Mouse (Mus musculus): ENCODE results near the gene 4930467E23Rik.
"Not testable (repeated sequence)": the region's sequence is repeated elsewhere in the genome, so short reads cannot be mapped to it uniquely, and the experiment has no call there.

Gene 4930467E23Rik

DNA sequence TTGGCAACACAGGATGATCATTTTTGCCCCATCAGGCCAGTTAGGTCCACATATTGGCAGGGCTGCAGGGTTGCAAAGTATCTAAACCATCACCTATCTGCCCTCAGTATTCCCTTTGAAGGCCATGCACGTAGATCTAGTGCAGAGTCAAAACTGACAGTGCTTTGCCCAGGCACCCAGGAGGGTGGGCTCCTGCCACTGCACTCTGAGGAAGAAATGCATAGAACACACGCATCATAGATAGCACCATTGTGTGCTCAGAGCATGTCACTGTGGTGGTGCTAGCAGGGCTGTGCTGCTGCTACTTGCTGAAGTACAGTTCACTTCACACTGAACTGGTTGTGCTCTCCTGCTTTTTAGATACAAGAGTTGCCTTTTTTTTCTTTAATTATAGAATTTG lies at the start of gene 4930467E23Rik:
Gene 4930467E23Rik, plus strand, starts transcription at position 301 of the 400 bp plus-strand sequence.
- DNase-seq (ENCODE audit: low spot score in 2 of 2): not testable (repeated sequence)

DNA sequence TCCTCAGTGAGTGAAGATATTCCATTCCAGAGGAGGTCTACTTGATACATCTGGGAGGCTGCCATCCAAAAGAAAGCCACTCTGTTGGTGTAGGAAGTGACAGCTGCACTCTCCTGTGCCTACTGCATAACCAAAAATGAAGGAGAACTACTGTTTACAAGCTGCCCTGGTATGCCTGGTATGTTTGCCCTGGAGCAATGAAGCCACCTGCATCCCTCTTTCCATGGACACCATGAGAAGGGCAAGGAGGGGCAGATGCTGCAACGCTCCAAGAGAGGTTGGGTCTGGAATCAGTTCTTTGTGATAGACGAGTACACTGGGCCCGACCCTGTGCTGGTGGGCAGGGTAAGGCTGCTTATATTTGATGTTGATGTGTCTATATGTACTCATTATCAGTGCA lies 47.1 kb upstream of the 4930467E23Rik start:
- DNase-seq (ENCODE audit: low spot score in 2 of 2): not testable (repeated sequence)

DNA sequence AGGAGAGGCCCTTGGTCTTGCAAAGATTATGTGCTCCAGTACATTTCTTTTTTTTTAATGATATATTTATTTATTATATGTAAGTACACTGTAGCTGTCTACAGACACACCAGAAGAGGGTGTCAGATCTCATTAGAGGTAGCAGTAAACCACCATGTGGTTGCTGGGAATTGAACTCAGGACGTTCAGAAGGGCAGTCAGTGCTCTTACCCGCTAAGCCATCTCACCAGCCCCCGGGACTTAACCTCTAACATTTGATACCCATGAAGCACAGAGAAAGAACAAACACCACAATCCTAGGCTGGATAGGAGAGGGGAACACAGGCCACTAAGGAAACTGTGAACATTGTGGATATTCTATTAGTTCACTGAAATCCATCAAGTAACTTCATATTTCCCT lies 43.9 kb upstream of the 4930467E23Rik start:
- not testable (repeated sequence) for DNase-seq (ENCODE audit: low spot score in 2 of 2)

- DNase-seq (ENCODE audit: low spot score in 2 of 2): not testable (repeated sequence)
Measured at GRCm38 (mm10) chr8:19688802-19689525, 40.4 kb upstream of the 4930467E23Rik start.

DNA sequence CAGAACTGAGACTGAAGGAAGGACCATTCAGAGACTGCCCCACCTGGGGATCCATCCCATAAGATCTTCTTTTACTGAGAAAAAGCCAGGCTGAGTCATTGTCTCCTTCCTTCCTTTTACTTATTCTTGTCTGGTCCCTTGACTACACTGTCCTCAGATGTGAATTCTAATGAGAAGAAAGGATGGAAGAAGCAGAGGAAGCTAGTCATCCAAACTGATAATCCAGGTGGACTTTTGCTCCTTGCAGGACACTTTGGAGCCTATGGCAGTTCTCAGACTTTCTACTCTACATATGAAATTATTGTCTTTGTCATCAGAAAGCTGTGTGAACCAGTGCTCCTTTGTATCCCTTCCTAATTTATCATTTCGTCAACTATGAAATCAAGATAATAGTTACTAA lies 39.6 kb upstream of the 4930467E23Rik start:
- DNase-seq (ENCODE audit: low spot score in 2 of 2): not testable (repeated sequence)

DNA sequence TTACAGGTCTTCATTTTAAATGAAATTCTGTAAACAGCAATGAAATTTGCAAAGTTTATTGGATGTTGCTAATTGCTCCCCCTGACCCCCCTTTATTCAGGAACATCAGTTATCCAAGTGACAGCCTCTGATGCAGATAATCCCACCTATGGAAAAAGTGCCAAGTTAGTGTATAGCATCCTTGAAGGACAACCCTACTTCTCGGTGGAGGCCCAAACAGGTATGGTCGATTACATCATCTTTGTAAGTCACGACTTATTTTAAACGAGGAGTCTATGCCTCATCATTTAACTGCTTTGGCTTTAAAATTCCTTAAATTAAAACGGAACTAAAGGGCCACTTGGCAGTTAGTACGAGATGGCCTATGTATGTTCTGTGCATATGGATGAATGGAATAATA lies 38.0 kb upstream of the 4930467E23Rik start:
- DNase-seq (ENCODE audit: low spot score in 2 of 2): not testable (repeated sequence)

DNA sequence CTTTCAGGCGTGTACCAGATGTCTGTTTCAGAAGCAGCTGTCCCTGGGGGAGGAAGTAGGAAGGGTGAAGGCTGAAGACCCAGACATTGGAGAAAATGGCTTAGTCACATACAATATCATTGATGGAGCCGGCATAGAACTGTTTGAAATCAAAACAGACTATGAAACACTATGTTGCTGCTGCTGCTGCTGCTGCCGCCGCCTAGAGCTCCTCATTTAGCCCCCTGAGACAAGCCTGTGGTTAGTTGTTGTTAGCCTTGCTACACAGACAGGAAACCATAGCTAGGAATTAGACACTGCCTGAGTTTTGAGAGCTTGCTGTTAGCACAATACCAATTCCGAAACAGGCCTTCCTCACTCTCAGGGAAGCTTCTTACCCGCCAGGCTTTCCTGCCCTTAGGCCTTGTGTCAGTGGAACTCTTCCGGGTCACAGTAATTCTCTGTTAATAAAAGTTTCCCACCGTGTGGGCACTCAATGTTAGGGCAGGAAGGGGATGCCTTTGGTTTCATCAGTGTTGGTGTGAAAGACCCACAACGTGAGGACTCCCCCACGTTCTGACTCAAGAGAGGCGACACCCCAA lies 31.8 kb upstream of the 4930467E23Rik start:
- not testable (repeated sequence) for DNase-seq (ENCODE audit: low spot score in 2 of 2)

DNA sequence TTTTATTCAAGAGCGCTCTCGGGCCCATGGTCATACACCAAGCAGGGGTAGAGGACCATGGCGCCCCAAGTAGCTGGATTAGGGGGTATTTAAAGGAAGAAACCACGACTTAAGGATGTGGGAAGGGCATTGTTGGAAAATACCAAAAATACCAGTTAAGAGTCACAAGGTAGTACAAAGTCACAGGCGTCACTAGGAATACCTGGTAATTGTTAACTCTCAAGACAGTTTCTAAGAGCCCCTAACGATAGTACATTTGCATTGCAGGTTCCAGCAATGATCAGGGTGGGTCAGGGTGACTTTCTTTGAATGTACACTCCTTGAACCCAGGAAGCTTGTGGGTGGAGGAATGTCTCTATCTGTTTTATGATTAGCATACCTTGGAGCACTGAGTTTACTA lies 31.3 kb upstream of the 4930467E23Rik start:
- DNase-seq (ENCODE audit: low spot score in 2 of 2): not testable (repeated sequence)

DNA sequence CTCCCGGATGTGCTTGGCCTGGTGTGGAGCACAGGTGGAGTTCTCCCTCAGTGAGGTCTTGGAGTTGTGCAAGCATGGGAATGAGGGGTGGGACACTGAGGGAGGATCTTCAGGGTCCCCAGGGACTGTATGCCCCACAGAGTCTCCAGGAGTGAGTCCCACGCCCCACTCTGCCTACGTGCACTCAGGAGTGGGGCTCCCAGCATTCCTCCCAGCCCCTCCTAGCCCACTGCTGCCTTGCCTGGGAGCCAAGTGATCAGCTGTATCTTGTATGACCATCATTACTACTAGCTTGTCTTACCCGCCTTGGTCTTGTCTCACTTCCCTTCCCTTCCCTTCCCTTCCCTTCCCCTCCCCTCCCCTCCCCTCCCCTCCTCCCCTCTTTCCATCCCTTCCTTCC lies 30.7 kb upstream of the 4930467E23Rik start:
- DNase-seq (ENCODE audit: low spot score in 2 of 2): peak; percentile 73 to 76

GRCm38 (mm10) chr8:19701326-19701725 lies 28.1 kb upstream of the 4930467E23Rik start:
- not testable (repeated sequence) for DNase-seq (ENCODE audit: low spot score in 2 of 2)

GRCm38 (mm10) chr8:19702276-19702675 lies 27.1 kb upstream of the 4930467E23Rik start:
- DNase-seq (ENCODE audit: low spot score in 2 of 2): not testable (repeated sequence)

DNA sequence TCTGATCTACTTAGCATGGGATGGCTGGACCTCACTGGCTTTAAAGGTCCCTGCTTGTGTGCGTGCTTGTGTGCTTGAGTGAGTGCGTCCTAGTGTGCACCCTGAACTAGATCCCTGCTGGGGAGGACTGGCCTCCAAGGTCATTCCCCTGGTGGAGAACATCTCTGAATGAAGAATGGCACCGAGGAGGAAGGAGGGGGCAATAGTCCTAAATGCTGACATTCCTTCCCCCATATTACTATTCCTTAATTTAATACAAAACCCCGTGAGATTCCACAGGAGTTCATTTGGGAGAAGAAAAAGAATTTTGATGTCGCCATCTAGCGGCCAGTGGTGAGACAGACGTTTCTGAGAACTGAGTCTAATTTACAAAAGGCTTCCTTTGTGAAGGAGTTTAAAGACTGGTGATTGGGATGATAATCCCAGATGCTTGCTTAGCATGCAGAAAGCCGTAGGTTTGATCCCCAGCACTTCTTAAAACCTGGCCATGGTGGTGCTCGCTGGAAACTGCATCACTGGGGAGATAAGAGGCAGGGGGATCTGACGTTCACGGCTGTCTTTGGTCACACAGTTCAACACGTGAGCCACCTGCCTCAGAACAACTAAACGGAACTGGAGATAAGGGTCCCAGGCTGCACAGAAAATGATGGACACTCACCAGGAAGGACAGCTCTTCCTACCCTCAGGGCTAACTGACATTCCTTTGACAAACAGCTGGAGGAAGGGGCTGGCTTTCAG lies 26.2 kb upstream of the 4930467E23Rik start:
- peak; percentile 76 to 91 for DNase-seq (ENCODE audit: low spot score in 2 of 2)

GRCm38 (mm10) chr8:19703906-19704305 lies 25.5 kb upstream of the 4930467E23Rik start:
- DNase-seq (ENCODE audit: low spot score in 2 of 2): not testable (repeated sequence)

GRCm38 (mm10) chr8:19704441-19705215 lies 24.7 kb upstream of the 4930467E23Rik start:
- DNase-seq (ENCODE audit: low spot score in 2 of 2): peak; percentile 43 to 55

DNA sequence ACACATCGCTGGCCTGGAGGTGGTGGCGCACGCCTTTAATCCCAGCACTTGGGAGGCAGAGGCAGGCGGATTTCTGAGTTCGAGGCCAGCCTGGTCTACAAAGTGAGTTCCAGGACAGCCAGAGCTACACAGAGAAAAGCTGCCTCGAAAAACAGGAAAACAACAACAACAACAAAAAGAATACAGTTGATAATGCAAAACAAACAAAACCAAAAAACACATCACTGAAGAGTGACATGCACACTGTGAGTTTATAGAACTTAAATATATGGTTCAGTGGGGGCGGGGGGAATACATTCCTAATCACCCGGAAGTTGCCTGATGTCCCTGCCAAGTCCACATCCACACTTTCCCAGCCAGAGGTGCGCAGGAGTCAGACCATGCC lies 24.2 kb upstream of the 4930467E23Rik start:
- not testable (repeated sequence) for DNase-seq (ENCODE audit: low spot score in 2 of 2)

GRCm38 (mm10) chr8:19706101-19706725 lies 23.2 kb upstream of the 4930467E23Rik start:
- not testable (repeated sequence) for DNase-seq (ENCODE audit: low spot score in 2 of 2)

- DNase-seq (ENCODE audit: low spot score in 2 of 2): peak; percentile 84 to 89
Measured at GRCm38 (mm10) chr8:19706918-19707760, 22.2 kb upstream of the 4930467E23Rik start.

GRCm38 (mm10) chr8:19707761-19708443 lies 21.5 kb upstream of the 4930467E23Rik start:
- not testable (repeated sequence) for DNase-seq (ENCODE audit: low spot score in 2 of 2)

- DNase-seq (ENCODE audit: low spot score in 2 of 2): not testable (repeated sequence)
Measured at GRCm38 (mm10) chr8:19708976-19709375, 20.4 kb upstream of the 4930467E23Rik start.

GRCm38 (mm10) chr8:19709488-19709887 lies 19.9 kb upstream of the 4930467E23Rik start:
- peak in 1 of 2 experiments; percentile 41 for DNase-seq (ENCODE audit: low spot score in 2 of 2)

All from frontal cortex, postnatal 10 days (tissue).